Mouse (Mus musculus) MEL (cell line): ENCODE results near the gene Nrsn2. TPM values are rescaled to one million over a fixed set of nuclear protein-coding genes. Genes with fewer than 3 reads are reported as not detected.

Source experiments
- DNase-seq: peaks from one replicate; pipeline ENCODE4 v3.0.0; 2011; ENCODE audit warnings: low read depth, low spot score
- H3K27ac ChIP-seq: 2 replicates; pipeline ENCODE4 v1.5.1; 2012; ENCODE audit warnings: low read depth, mild to moderate bottlenecking, control low read depth, low read length, moderate library complexity; ENCODE audit not compliant: control insufficient read depth
- H3K27me3 ChIP-seq, 2 experiments: fragments of 150-350 bp in 1 of 2; sonication (generic) in 1 of 2; 2 replicates each; pipeline ENCODE4 v1.6.1; 2012; ENCODE audit warnings: low read length in 2 of 2, mild to moderate bottlenecking in 2 of 2, improper control_type of control experiment in 1 of 2, moderate library complexity in 1 of 2; ENCODE audit not compliant: insufficient read depth in 2 of 2, control insufficient read depth in 1 of 2
- H3K36me3 ChIP-seq, 2 experiments: 2 replicates each; pipeline ENCODE4 v1.6.1; 2012 to 2014; ENCODE audit warnings: low read length in 2 of 2, improper control_type of control experiment in 1 of 2, inconsistent platforms in 1 of 2, mild to moderate bottlenecking in 1 of 2; ENCODE audit not compliant: insufficient read depth in 2 of 2, control insufficient read depth in 1 of 2
- H3K4me1 ChIP-seq, 2 experiments: fragments of 150-350 bp in 1 of 2; sonication (generic) in 1 of 2; 2 replicates each; pipeline ENCODE4 v1.6.1; 2012; ENCODE audit warnings: low read length in 2 of 2, improper control_type of control experiment in 1 of 2, mild to moderate bottlenecking in 1 of 2; ENCODE audit not compliant: insufficient read depth in 2 of 2, control insufficient read depth in 1 of 2
- H3K4me3 ChIP-seq, 2 experiments: fragments of 150-350 bp in 1 of 2; sonication (generic) in 1 of 2; 2 replicates each; pipeline ENCODE4 v1.5.1; 2012; ENCODE audit warnings: low read depth in 2 of 2, low read length in 2 of 2, mild to moderate bottlenecking in 2 of 2, moderate library complexity in 2 of 2, control low read depth in 1 of 2, improper control_type of control experiment in 1 of 2; ENCODE audit not compliant: control insufficient read depth in 1 of 2, insufficient read depth in 1 of 2
- H3K79me2 ChIP-seq: 2 replicates; pipeline ENCODE4 v1.6.1; 2012; ENCODE audit warnings: mild to moderate bottlenecking, low read length, moderate library complexity; ENCODE audit not compliant: control insufficient read depth, poor library complexity, insufficient read depth
- H3K9ac ChIP-seq: 2 replicates; pipeline ENCODE4 v1.6.1; 2012; ENCODE audit warnings: low read depth, mild to moderate bottlenecking, control low read depth, low read length, moderate library complexity; ENCODE audit not compliant: control insufficient read depth, poor library complexity, severe bottlenecking
- H3K9me3 ChIP-seq: fragments of 150-350 bp; sonication (generic); replicated peaks from 2 replicates; pipeline ENCODE4 v1.6.1; 2012; ENCODE audit warnings: mild to moderate bottlenecking, low read length, improper control_type of control experiment, moderate library complexity; ENCODE audit not compliant: insufficient read depth
- CHD1 ChIP-seq: IDR thresholded peaks from 2 replicates; pipeline ENCODE4 v1.6.1; 2012; ENCODE audit warnings: low read depth, mild to moderate bottlenecking, inconsistent platforms, low read length, improper control_type of control experiment
- CHD2 ChIP-seq: IDR thresholded peaks from 2 replicates; pipeline ENCODE4 v1.6.1; 2011; ENCODE audit warnings: low read length, improper control_type of control experiment
- ELF1 ChIP-seq: IDR thresholded peaks from 2 replicates; pipeline ENCODE4 v1.6.1; 2014; ENCODE audit warnings: low read depth, mild to moderate bottlenecking, inconsistent platforms, low read length, improper control_type of control experiment, moderate library complexity
- EP300 ChIP-seq, 2 experiments: IDR thresholded peaks; 2 replicates each; pipeline ENCODE4 v1.6.1; 2011; ENCODE audit warnings: improper control_type of control experiment in 2 of 2, low read length in 2 of 2, low read depth in 1 of 2, mild to moderate bottlenecking in 1 of 2
- GABPA ChIP-seq: IDR thresholded peaks from 2 replicates; pipeline ENCODE4 v1.6.1; 2012; ENCODE audit warnings: low read depth, mild to moderate bottlenecking, inconsistent platforms, low read length, improper control_type of control experiment, moderate library complexity
- MAX ChIP-seq: IDR thresholded peaks from 2 replicates; pipeline ENCODE4 v1.6.1; 2011; ENCODE audit warnings: low read length, improper control_type of control experiment
- MYB ChIP-seq: IDR thresholded peaks from 2 replicates; pipeline ENCODE4 v1.6.1; 2011; ENCODE audit warnings: mild to moderate bottlenecking, low read depth, low read length, improper control_type of control experiment
- MYC ChIP-seq: IDR thresholded peaks from 2 replicates; pipeline ENCODE4 v1.6.1; 2011; ENCODE audit warnings: low read depth, mild to moderate bottlenecking, low read length, improper control_type of control experiment, moderate library complexity
- NELFE ChIP-seq: IDR thresholded peaks from 2 replicates; pipeline ENCODE4 v1.6.1; 2011; ENCODE audit warnings: low read depth, low read length, improper control_type of control experiment
- NRF1 ChIP-seq: IDR thresholded peaks from 2 replicates; pipeline ENCODE4 v1.6.1; 2014; ENCODE audit warnings: low read depth, mild to moderate bottlenecking, inconsistent platforms, low read length, improper control_type of control experiment, moderate library complexity; ENCODE audit not compliant: poor library complexity, insufficient read depth, severe bottlenecking
- POLR2A ChIP-seq, 2 experiments: IDR thresholded peaks; 2 replicates each; pipeline ENCODE4 v1.6.1; 2011 to 2012; ENCODE audit warnings: low read length in 2 of 2, mild to moderate bottlenecking in 2 of 2, control low read depth in 1 of 2, improper control_type of control experiment in 1 of 2, low read depth in 1 of 2, moderate library complexity in 1 of 2; ENCODE audit not compliant: control insufficient read depth in 1 of 2, insufficient read depth in 1 of 2, poor library complexity in 1 of 2
- POLR2AphosphoS2 ChIP-seq: IDR thresholded peaks from 2 replicates; pipeline ENCODE4 v1.6.1; 2011; ENCODE audit warnings: low read length, improper control_type of control experiment
- POLR2AphosphoS5 ChIP-seq: IDR thresholded peaks from 2 replicates; pipeline ENCODE4 v1.6.1; 2012; ENCODE audit warnings: low read depth, borderline replicate concordance, mild to moderate bottlenecking, inconsistent platforms, low read length, moderate library complexity, mixed read lengths
- RAD21 ChIP-seq: IDR thresholded peaks from 2 replicates; pipeline ENCODE4 v1.6.1; 2011; ENCODE audit warnings: mild to moderate bottlenecking, low read depth, low read length, improper control_type of control experiment
- SIN3A ChIP-seq: IDR thresholded peaks from 2 replicates; pipeline ENCODE4 v1.6.1; 2012; ENCODE audit warnings: low read length, improper control_type of control experiment, inconsistent platforms
- SMC3 ChIP-seq: IDR thresholded peaks from 2 replicates; pipeline ENCODE4 v1.6.1; 2011; ENCODE audit warnings: low read depth, low read length, improper control_type of control experiment
- TAL1 ChIP-seq: IDR thresholded peaks from 2 replicates; pipeline ENCODE4 v1.6.1; 2012; ENCODE audit warnings: mild to moderate bottlenecking, inconsistent platforms, low read length, moderate library complexity, mixed read lengths
- UBTF ChIP-seq: IDR thresholded peaks from 2 replicates; pipeline ENCODE4 v1.6.1; 2012; ENCODE audit warnings: low read depth, mild to moderate bottlenecking, inconsistent platforms, low read length, improper control_type of control experiment, moderate library complexity, borderline replicate concordance; ENCODE audit not compliant: insufficient read depth
- USF1 ChIP-seq: IDR thresholded peaks from 2 replicates; pipeline ENCODE4 v1.6.1; 2014; ENCODE audit warnings: low read depth, mild to moderate bottlenecking, inconsistent platforms, low read length, improper control_type of control experiment, moderate library complexity
- ZKSCAN1 ChIP-seq: IDR thresholded peaks from 2 replicates; pipeline ENCODE4 v1.6.1; 2012; ENCODE audit warnings: low read depth, mild to moderate bottlenecking, inconsistent platforms, low read length, improper control_type of control experiment, moderate library complexity
- ZNF384 ChIP-seq: IDR thresholded peaks from 2 replicates; pipeline ENCODE4 v1.6.1; 2012; ENCODE audit warnings: low read depth, mild to moderate bottlenecking, inconsistent platforms, low read length, improper control_type of control experiment
- polyA plus RNA-seq, 2 experiments: library from polyadenylated mRNA; stranded (reverse) in 1 of 2; unstranded in 1 of 2; fragments of >175 nt in 1 of 2; fragments of >200 nt in 1 of 2; gene quantifications; 2 replicates each; pipeline versions ENCODE4 v1.2.1 to v1.2.4; 2012; ENCODE audit warnings: low replicate concordance in 2 of 2, low read depth in 1 of 2; ENCODE audit not compliant: insufficient read length in 2 of 2, insufficient read depth in 1 of 2, missing spikeins in 1 of 2
- total RNA-seq: library from RNA; depleted of rRNA; stranded (reverse); fragments of 300-350 nt; gene quantifications from 2 replicates; pipeline ENCODE4 v1.2.3, GENCODE M21; 2012

The Nrsn2 gene
- total and polyA plus RNA-seq, 3 experiments: not detected

DNA sequence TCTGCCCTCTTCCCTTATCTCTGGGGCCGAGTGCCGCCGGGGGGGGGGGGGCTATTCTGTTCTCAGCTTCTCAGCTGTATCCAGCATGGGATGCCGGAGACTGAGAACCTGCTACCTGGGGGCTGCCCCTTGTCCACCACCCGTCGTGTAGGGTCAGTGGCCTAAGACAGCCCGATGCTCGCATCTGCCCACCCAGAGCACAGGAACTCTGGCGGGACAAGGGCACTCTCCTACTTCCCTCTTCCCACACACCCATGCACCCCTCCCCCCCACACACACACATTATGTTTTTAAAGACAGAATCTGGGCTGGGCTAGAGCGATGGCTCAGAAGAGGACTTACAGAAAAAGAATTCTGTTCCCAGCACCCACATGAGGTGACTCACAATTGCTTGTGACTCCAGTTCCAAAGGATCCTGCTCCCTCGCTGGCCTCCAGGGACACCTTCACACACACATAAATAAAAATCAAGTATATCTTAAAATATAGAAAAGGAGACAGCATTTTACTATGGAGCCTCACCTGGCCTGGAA lies 41.1 kb downstream of the Nrsn2 start:
- Histone ChIP-seq H3K4me1 (peaks cover 18 to 44% of the 10 kb centered on the region in 2 experiments), H3K9me3 (no peaks in the 10 kb centered on the region), H3K79me2 (peaks cover 29% of the 10 kb centered on the region), H3K4me3 (no peak overlapping the region), H3K9ac (no peak overlapping the region; the same call in 1 of the 2 replicates)
- TF ChIP-seq ELF1 (0 out of 2 replicates have a peak, but pooled peaks have one; percentile 12), ZKSCAN1 (no peak), EP300 (IDR thresholded peaks at IDR 0.05; ENCODE audit: low read depth in 1 of 2, low read length in 2 of 2) (no peak), CHD1 (no peak), MAX (no peak), UBTF (no peak), CHD2 (no peak), SIN3A (peak; percentile 26; the same call in 1 of the 2 replicates), MYB (no peak)
- TF ChIP-seq, all 39 proteins: peak for 2
- Histone ChIP-seq H3K36me3 (peaks cover 9 to 33% of the 10 kb centered on the region in 2 experiments; a peak in 3 of 4 replicates), H3K27me3 (no peaks in the 10 kb centered on the region), H3K27ac (no peak overlapping the region)
- peak; percentile 63 for DNase-seq

DNA sequence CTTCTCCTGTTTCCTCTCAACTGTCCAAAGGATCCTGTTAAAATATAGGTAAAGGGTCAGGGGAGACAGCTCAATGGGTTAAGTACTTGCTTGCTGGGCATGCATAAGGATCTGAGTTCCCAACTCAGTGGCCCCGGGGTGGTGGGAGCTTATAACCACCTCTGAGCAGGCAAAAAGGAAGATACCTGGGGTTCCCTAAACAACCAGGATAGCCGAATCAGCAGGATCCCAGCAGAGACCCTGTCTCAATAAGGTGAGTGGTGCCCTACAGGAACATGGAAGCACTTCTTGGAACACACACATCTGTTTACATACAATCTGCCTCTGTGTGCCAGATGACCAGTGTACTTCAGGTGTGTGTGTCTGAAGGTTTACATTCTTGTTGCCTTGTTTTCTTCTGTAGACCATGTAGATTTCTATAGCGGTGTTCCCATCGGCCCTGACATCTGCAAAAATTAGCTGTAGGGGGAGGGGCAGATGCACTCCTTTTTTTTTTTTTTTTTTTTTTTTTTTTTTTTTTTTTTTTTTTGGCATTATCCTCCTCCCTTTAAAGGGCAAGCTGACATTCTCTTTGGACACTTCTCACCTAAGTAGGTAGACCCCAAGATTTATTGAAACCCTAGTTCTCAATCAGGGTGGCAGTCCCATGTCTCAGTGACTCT lies 43.0 kb downstream of the Nrsn2 start:
- no peaks in the 10 kb centered on the region for H3K27me3 ChIP-seq
- no peak overlapping the region for H3K27ac ChIP-seq
- TF ChIP-seq SMC3: no peak
- TF ChIP-seq ZNF384: peak; percentile 94
- H3K36me3 ChIP-seq: peaks cover 1 to 36% of the 10 kb centered on the region in 2 experiments; a peak in 3 of 4 replicates
- no peak overlapping the region for H3K4me3 ChIP-seq
- no peaks in the 10 kb centered on the region for H3K9me3 ChIP-seq
- H3K9ac ChIP-seq: no peak overlapping the region
- H3K4me1 ChIP-seq: peaks cover 20 to 41% of the 10 kb centered on the region in 2 experiments
- DNase-seq: peak; percentile 40
- H3K79me2 ChIP-seq: peaks cover 25% of the 10 kb centered on the region

DNA sequence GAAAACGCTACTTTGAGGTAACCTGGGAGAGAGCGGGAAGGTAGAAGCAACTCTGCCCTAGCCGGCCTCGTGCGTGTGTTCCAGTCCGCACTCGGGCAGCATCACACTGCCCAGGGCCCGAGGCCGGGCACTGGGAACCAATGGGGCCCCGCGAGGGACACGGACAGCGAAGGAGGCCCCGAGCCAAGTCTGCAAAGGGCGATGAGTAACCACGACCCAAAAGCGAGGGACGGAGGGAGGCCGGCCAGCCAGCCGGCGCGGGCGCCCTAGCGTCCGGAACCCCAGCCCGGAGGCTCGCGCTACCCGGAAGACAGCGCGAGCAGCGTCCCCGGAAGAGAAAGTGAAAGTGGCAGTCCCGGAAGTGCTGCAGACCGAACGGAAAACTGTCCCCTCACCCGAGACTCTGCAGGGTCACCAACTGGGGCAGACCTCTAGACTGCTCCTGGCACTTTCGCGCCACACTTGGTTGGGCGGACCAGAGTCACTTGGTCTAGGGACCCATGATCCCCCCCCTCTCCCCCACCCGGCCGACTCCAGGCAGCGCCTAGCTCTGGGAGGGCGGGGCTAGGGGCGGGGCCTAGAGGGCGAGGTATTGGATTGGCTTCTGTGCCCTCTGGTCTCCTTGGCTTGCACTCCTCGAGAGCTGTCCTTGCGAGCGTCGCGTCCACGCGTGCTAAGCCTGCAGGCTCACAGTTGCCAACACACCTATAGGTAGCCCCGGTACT lies 44.2 kb downstream of the Nrsn2 start, which contains the start of gene Rbck1:
Gene Rbck1, minus strand, starts transcription at position 553 of the 725 bp plus-strand sequence.
- Histone ChIP-seq H3K4me3 (peak within 1 kb of the TSS; percentile 96 to 98), H3K36me3 (peaks cover 0 to 38% of the 10 kb centered on the region in 2 experiments; a peak in 3 of 4 replicates), H3K27me3 (no peaks in the 10 kb centered on the region), H3K27ac (peak within 1 kb of the TSS; percentile 92), H3K9ac (peak within 1 kb of the TSS; percentile 96), H3K79me2 (peaks cover 28% of the 10 kb centered on the region), H3K9me3 (no peaks in the 10 kb centered on the region), H3K4me1 (peaks cover 23 to 41% of the 10 kb centered on the region in 2 experiments)
- DNase-seq: peak; percentile 93
- TF ChIP-seq POLR2A (IDR thresholded peaks at IDR 0.05; ENCODE audit: control insufficient read depth in 1 of 2, insufficient read depth in 1 of 2, low read depth in 1 of 2, low read length in 2 of 2, poor library complexity in 1 of 2): peak; percentile 44 to 81; a peak in 3 of 4 replicates
- no peak for TF ChIP-seq GABPA
- 0 out of 2 replicates have a peak, but pooled peaks have one; percentile 21 for TF ChIP-seq MYB
- peak; percentile 35; the same call in 1 of the 2 replicates for TF ChIP-seq MAX
- TF ChIP-seq NELFE: peak; percentile 86
- TF ChIP-seq CHD1: peak; percentile 59; the same call in 1 of the 2 replicates
- no peak; the same call in 1 of the 2 replicates for TF ChIP-seq POLR2AphosphoS2
- TF ChIP-seq RAD21: no peak
- peak; percentile 48 for TF ChIP-seq NRF1
- TF ChIP-seq USF1: 0 out of 2 replicates have a peak, but pooled peaks have one; percentile 4
- TF ChIP-seq ZKSCAN1: no peak
- TF ChIP-seq POLR2AphosphoS5: no peak
- no peak for TF ChIP-seq ZNF384
- no peak for TF ChIP-seq UBTF
- TF ChIP-seq TAL1: no peak
- TF ChIP-seq MYC: peak; percentile 78
